Mouse (Mus musculus): ENCODE measurements at regions not wholly inside any gene's neighbourhood (a gene's known extent, or its start where the extent isn't known, plus 50 kb on each side); places are given as distances from the start of the nearest gene placed in this dataset.

- no peak for DNase-seq (ENCODE audit: low spot score)
Observed at GRCm38 (mm10) chr4:140312635-140313034, 66.1 kb upstream of the Igsf21 start.

GRCm38 (mm10) chr4:140307481-140307880 is 60.9 kb upstream of the Igsf21 start:
- no peak for DNase-seq (ENCODE audit: low spot score)

DNA sequence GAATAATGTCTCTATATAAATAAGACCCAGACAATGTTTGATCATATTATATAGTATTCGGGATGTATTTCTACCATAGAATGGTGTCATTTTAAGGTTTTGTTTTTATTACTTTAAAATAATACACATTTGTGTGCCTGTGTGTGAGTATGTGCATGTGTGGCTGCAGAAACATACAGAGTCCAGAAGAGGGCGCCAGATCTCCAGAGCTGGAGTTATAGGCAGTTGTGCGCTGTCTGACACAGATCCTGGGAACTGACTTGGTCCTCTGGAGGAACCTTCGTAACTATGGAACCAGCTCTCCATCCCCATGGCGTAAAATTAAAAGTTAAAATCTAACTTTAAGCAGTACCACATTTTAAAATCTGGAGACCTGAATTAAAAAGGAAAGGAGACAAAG is 58.4 kb upstream of the Igsf21 start:
- DNase-seq (ENCODE audit: low spot score), result no peak

GRCm38 (mm10) chr4:140301661-140302060 is 55.1 kb upstream of the Igsf21 start:
- no peak for DNase-seq (ENCODE audit: low spot score)

GRCm38 (mm10) chr4:140297912-140298620 is 51.5 kb upstream of the Igsf21 start:
- DNase-seq (ENCODE audit: low spot score), result no peak
